Mouse (Mus musculus) limb, embryonic 11.5 days (tissue): ENCODE results near the gene Shroom2. TPM values are rescaled to one million over a fixed set of nuclear protein-coding genes. Genes with fewer than 3 reads are reported as not detected.
A peak's percentile ranks its signal among the peaks of the same experiment; 100 is the strongest.
"Not testable (repeated sequence)": the region's sequence is repeated elsewhere in the genome, so short reads cannot be mapped to it uniquely, and the experiment has no call there.

Experiments used
- ATAC-seq: fragments of 200-750 bp; cut with Nextera tagmentation; 2 replicates; pipeline ENCODE4 v1.8.0; 2017; ENCODE audit warnings: low read depth; ENCODE audit not compliant: insufficient number of reproducible peaks, low FRiP score, low TSS enrichment
- DNase-seq: peaks from one replicate; pipeline ENCODE4 v3.0.0-alpha.2; 2015; ENCODE audit warnings: low spot score
- H3K27ac ChIP-seq: fragments of 300-500 bp; sonication (generic); replicated peaks from 2 replicates; pipeline ENCODE4 v1.5.1; 2014; ENCODE audit warnings: low read depth, mild to moderate bottlenecking, low read length
- H3K27me3 ChIP-seq: fragments of 300-500 bp; sonication (generic); 2 replicates; pipeline ENCODE4 v1.6.1; 2014; ENCODE audit warnings: mild to moderate bottlenecking, low read length, mixed read lengths; ENCODE audit not compliant: control insufficient read depth, insufficient read depth
- H3K36me3 ChIP-seq: fragments of 300-500 bp; sonication (generic); 2 replicates; pipeline ENCODE4 v1.6.1; 2014; ENCODE audit warnings: mild to moderate bottlenecking, low read length, moderate library complexity, mixed read lengths; ENCODE audit not compliant: control insufficient read depth, insufficient read depth
- H3K4me1 ChIP-seq: fragments of 300-500 bp; sonication (generic); 2 replicates; pipeline ENCODE4 v1.6.1; 2014; ENCODE audit warnings: low read length, mixed read lengths; ENCODE audit not compliant: control insufficient read depth, insufficient read depth
- H3K4me2 ChIP-seq: fragments of 300-500 bp; sonication (generic); 2 replicates; pipeline ENCODE4 v1.6.1; 2014; ENCODE audit warnings: low read depth, mild to moderate bottlenecking, moderate library complexity; ENCODE audit not compliant: severe bottlenecking
- H3K4me3 ChIP-seq: fragments of 300-500 bp; sonication (generic); 2 replicates; pipeline ENCODE4 v1.5.1; 2014; ENCODE audit warnings: low read depth, low read length
- H3K9ac ChIP-seq: fragments of 300-500 bp; sonication (generic); 2 replicates; pipeline ENCODE4 v1.6.1; 2014; ENCODE audit warnings: mild to moderate bottlenecking, low read length
- H3K9me3 ChIP-seq: fragments of 300-500 bp; sonication (generic); 2 replicates; pipeline ENCODE4 v1.6.1; 2016; ENCODE audit warnings: low read length; ENCODE audit not compliant: control insufficient read depth
- WGBS: fragments of 180-500 bp; shearing (Covaris S2); extraction: QIAGEN DNeasy Blood & Tissue Kit; methylation state at CpG from one replicate; pipeline ENCODE4 v1.1.7; 2014; 5-methylcytosine and 5-hydroxymethylcytosine counted together
- polyA plus RNA-seq: library from polyadenylated mRNA; unstranded; fragments of >200 nt; fragmentation: Nextera tagmentation; extraction: Ambion mirVana; gene quantifications from 2 replicates; pipeline ENCODE4 v1.2.1, GENCODE M21; 2014

Shroom2 gene
- polyA plus RNA-seq, 1 experiment from 2014 or later = 6.6 TPM

- no peak overlapping the region for H3K27ac ChIP-seq
- no peak overlapping the region for H3K9ac ChIP-seq
- no peaks in the 10 kb centered on the region for H3K4me1 ChIP-seq
- H3K27me3 ChIP-seq = peaks cover 5% of the 10 kb centered on the region; the same call in 1 of the 2 replicates
- no peak overlapping the region for H3K4me3 ChIP-seq
- H3K36me3 ChIP-seq = no peaks in the 10 kb centered on the region
- no peak overlapping the region for H3K4me2 ChIP-seq
- ATAC-seq (no peak), DNase-seq (no peak)
- no peaks in the 10 kb centered on the region for H3K9me3 ChIP-seq
Measured at GRCm38 (mm10) chrX:152735283-152735682, 34.0 kb downstream of the Shroom2 start.

GRCm38 (mm10) chrX:152716693-152717092, 52.6 kb downstream of the Shroom2 start:
- no peak overlapping the region for H3K4me3 ChIP-seq
- no peaks in the 10 kb centered on the region for H3K27me3 ChIP-seq
- H3K4me2 ChIP-seq = no peak overlapping the region
- no peaks in the 10 kb centered on the region for H3K36me3 ChIP-seq
- no peaks in the 10 kb centered on the region for H3K4me1 ChIP-seq
- DNase-seq = no peak
- H3K27ac ChIP-seq = no peak overlapping the region
- H3K9me3 ChIP-seq = no peaks in the 10 kb centered on the region
- no peak for ATAC-seq
- no peak overlapping the region for H3K9ac ChIP-seq

GRCm38 (mm10) chrX:152710715-152711114, 58.5 kb downstream of the Shroom2 start:
- H3K27ac ChIP-seq, H3K4me1 ChIP-seq: not testable (repeated sequence)

GRCm38 (mm10) chrX:152708359-152708758, 60.9 kb downstream of the Shroom2 start:
- no peak for DNase-seq
- Histone ChIP-seq H3K4me1 (no peaks in the 10 kb centered on the region), H3K9ac (no peak overlapping the region), H3K4me3 (no peak overlapping the region), H3K27me3 (no peaks in the 10 kb centered on the region), H3K36me3 (no peaks in the 10 kb centered on the region), H3K4me2 (no peak overlapping the region), H3K27ac (no peak overlapping the region), H3K9me3 (no peaks in the 10 kb centered on the region)
- no peak for ATAC-seq
- 50% methylated on average over 4 of the region's 4 CpGs for WGBS

More at GRCm38 (mm10) chrX:152710715-152711114, 58.5 kb downstream of the Shroom2 start:
- not testable (repeated sequence) for H3K4me3 ChIP-seq, H3K27me3 ChIP-seq, DNase-seq, H3K4me2 ChIP-seq, H3K36me3 ChIP-seq, H3K9ac ChIP-seq, H3K9me3 ChIP-seq, ATAC-seq
- 54% methylated on average over 2 of the region's 2 CpGs for WGBS

GRCm38 (mm10) chrX:152705397-152705796, 63.9 kb downstream of the Shroom2 start:
- H3K27ac ChIP-seq = no peak overlapping the region
- H3K4me1 ChIP-seq = no peaks in the 10 kb centered on the region
- no peak overlapping the region for H3K9ac ChIP-seq
- WGBS = 16% methylated on average over 3 of the region's 3 CpGs
- ATAC-seq = no peak
- no peaks in the 10 kb centered on the region for H3K27me3 ChIP-seq
- H3K36me3 ChIP-seq = no peaks in the 10 kb centered on the region
- no peak overlapping the region for H3K4me2 ChIP-seq
- H3K4me3 ChIP-seq = no peak overlapping the region
- no peaks in the 10 kb centered on the region for H3K9me3 ChIP-seq
- peak; percentile 26 for DNase-seq

- DNase-seq (no peak), ATAC-seq (no peak)
- Histone ChIP-seq H3K27ac (no peak overlapping the region), H3K9ac (no peak overlapping the region), H3K4me2 (no peak overlapping the region), H3K27me3 (no peaks in the 10 kb centered on the region), H3K4me1 (no peaks in the 10 kb centered on the region), H3K9me3 (no peaks in the 10 kb centered on the region), H3K36me3 (no peaks in the 10 kb centered on the region), H3K4me3 (no peak overlapping the region)
- 94% methylated on average over 1 of the region's 1 CpGs for WGBS
Measured at GRCm38 (mm10) chrX:152703624-152704023, 65.6 kb downstream of the Shroom2 start.

- Histone ChIP-seq H3K4me3 (no peak overlapping the region), H3K27ac (no peak overlapping the region), H3K9ac (no peak overlapping the region), H3K36me3 (no peaks in the 10 kb centered on the region), H3K9me3 (no peaks in the 10 kb centered on the region), H3K4me2 (no peak overlapping the region), H3K27me3 (no peaks in the 10 kb centered on the region), H3K4me1 (no peaks in the 10 kb centered on the region)
- 66% methylated on average over 3 of the region's 3 CpGs for WGBS
- DNase-seq (no peak), ATAC-seq (no peak)
Measured at GRCm38 (mm10) chrX:152701679-152702078, 67.6 kb downstream of the Shroom2 start.

GRCm38 (mm10) chrX:152690788-152691291, 78.4 kb downstream of the Shroom2 start:
- no peak for ATAC-seq
- WGBS = 66% methylated on average over 2 of the region's 2 CpGs
- Histone ChIP-seq H3K4me2 (no peak overlapping the region), H3K4me3 (no peak overlapping the region), H3K36me3 (no peaks in the 10 kb centered on the region), H3K27me3 (peaks cover 3% of the 10 kb centered on the region; the same call in 1 of the 2 replicates), H3K9me3 (no peaks in the 10 kb centered on the region), H3K9ac (no peak overlapping the region), H3K27ac (no peak overlapping the region), H3K4me1 (no peaks in the 10 kb centered on the region)
- no peak for DNase-seq

GRCm38 (mm10) chrX:152679190-152679814, 90.0 kb downstream of the Shroom2 start:
- Histone ChIP-seq H3K4me3 (no peak overlapping the region), H3K4me2 (no peak overlapping the region), H3K9ac (no peak overlapping the region), H3K4me1 (no peaks in the 10 kb centered on the region), H3K9me3 (no peaks in the 10 kb centered on the region), H3K27me3 (no peaks in the 10 kb centered on the region), H3K36me3 (no peaks in the 10 kb centered on the region), H3K27ac (no peak overlapping the region)
- DNase-seq (no peak), ATAC-seq (no peak)
- WGBS = 87% methylated on average over 2 of the region's 2 CpGs
